Mouse (Mus musculus) hindbrain, embryonic 13.5 days (tissue): Measurements from ENCODE around the gene Adm. TPM values are rescaled to one million over a fixed set of nuclear protein-coding genes. Genes with fewer than 3 reads are reported as not detected.
"Not testable (repeated sequence)": the region's sequence is repeated elsewhere in the genome, so short reads cannot be mapped to it uniquely, and the experiment has no call there.

Experiments used
- ATAC-seq: fragments of 200-750 bp; cut with Nextera tagmentation; 2 replicates; pipeline ENCODE4 v1.8.0; 2017; ENCODE audit warnings: moderate TSS enrichment; ENCODE audit not compliant: low FRiP score
- H3K27ac ChIP-seq: fragments of 300-500 bp; sonication (generic); 2 replicates; pipeline ENCODE4 v1.5.1; 2015; ENCODE audit warnings: inconsistent platforms, mild to moderate bottlenecking, moderate library complexity
- H3K27me3 ChIP-seq: fragments of 300-500 bp; sonication (generic); 2 replicates; pipeline ENCODE4 v1.6.1; 2015; ENCODE audit warnings: mild to moderate bottlenecking, inconsistent platforms
- H3K36me3 ChIP-seq: fragments of 300-500 bp; sonication (generic); 2 replicates; pipeline ENCODE4 v1.6.1; 2015; ENCODE audit warnings: mild to moderate bottlenecking, inconsistent platforms
- H3K4me1 ChIP-seq: fragments of 300-500 bp; sonication (generic); replicated peaks from 2 replicates; pipeline ENCODE4 v1.6.1; 2015; ENCODE audit warnings: inconsistent platforms
- H3K4me2 ChIP-seq: fragments of 300-500 bp; sonication (generic); 2 replicates; pipeline ENCODE4 v1.6.1; 2015; ENCODE audit warnings: inconsistent platforms, mild to moderate bottlenecking, moderate library complexity
- H3K4me3 ChIP-seq: fragments of 300-500 bp; sonication (generic); 2 replicates; pipeline ENCODE4 v1.5.1; 2015; ENCODE audit warnings: mild to moderate bottlenecking, inconsistent platforms
- H3K9ac ChIP-seq: fragments of 300-500 bp; sonication (generic); 2 replicates; pipeline ENCODE4 v1.6.1; 2015; ENCODE audit warnings: mild to moderate bottlenecking, inconsistent platforms
- H3K9me3 ChIP-seq: fragments of 300-500 bp; sonication (generic); 2 replicates; pipeline ENCODE4 v1.6.1; 2016; ENCODE audit warnings: inconsistent platforms
- WGBS: fragments of 180-500 bp; shearing (Covaris S2); methylation state at CpG from one replicate; pipeline ENCODE4 v1.1.7; 2015; 5-methylcytosine and 5-hydroxymethylcytosine counted together
- polyA plus RNA-seq: library from polyadenylated mRNA; unstranded; fragments of >200 nt; fragmentation: Nextera tagmentation; extraction: Ambion mirVana; gene quantifications from 2 replicates; pipeline ENCODE4 v1.2.1, GENCODE M21; 2015

The Adm gene
- polyA plus RNA-seq: 3.0 and 3.9 TPM in 2 replicates

GRCm38 (mm10) chr7:110627486-110628272 is at the start of gene Adm:
Gene Adm, plus strand, starts transcription at chr7:110627661.
- H3K9ac ChIP-seq: peak within 1 kb of the TSS; percentile 69
- H3K36me3 ChIP-seq: no peaks in the 10 kb centered on the region
- H3K9me3 ChIP-seq: no peaks in the 10 kb centered on the region
- peak within 1 kb of the TSS; percentile 77 for H3K4me2 ChIP-seq
- H3K4me1 ChIP-seq: peaks cover 53% of the 10 kb centered on the region
- 1% methylated on average over 30 of the region's 30 CpGs for WGBS
- peaks cover 91% of the 10 kb centered on the region for H3K27me3 ChIP-seq
- peak within 1 kb of the TSS; percentile 45 for H3K4me3 ChIP-seq
- ATAC-seq: peak; percentile 29; the same call in 1 of the 2 replicates
- H3K27ac ChIP-seq: no peak within 1 kb of the TSS

- no peak overlapping the region for H3K4me2 ChIP-seq
- no peaks in the 10 kb centered on the region for H3K27me3 ChIP-seq
- ATAC-seq: peak; percentile 57
- H3K9ac ChIP-seq: no peak overlapping the region
- H3K4me1 ChIP-seq: no peaks in the 10 kb centered on the region
- no peak overlapping the region for H3K4me3 ChIP-seq
- H3K36me3 ChIP-seq: no peaks in the 10 kb centered on the region
- WGBS: 94% methylated on average over 3 of the region's 3 CpGs
- H3K9me3 ChIP-seq: no peaks in the 10 kb centered on the region
- no peak overlapping the region for H3K27ac ChIP-seq
Observed at GRCm38 (mm10) chr7:110583705-110584104, 43.8 kb upstream of the Adm start.

- Histone ChIP-seq H3K36me3 (no peaks in the 10 kb centered on the region), H3K4me2 (no peak overlapping the region), H3K4me1 (no peaks in the 10 kb centered on the region), H3K27ac (no peak overlapping the region), H3K9ac (no peak overlapping the region), H3K4me3 (no peak overlapping the region), H3K27me3 (no peaks in the 10 kb centered on the region), H3K9me3 (no peaks in the 10 kb centered on the region)
- 78% methylated on average over 2 of the region's 2 CpGs for WGBS
- ATAC-seq: peak; percentile 49; the same call in 1 of the 2 replicates
Observed at GRCm38 (mm10) chr7:110584159-110584558, 43.3 kb upstream of the Adm start.

- 81% methylated on average over 2 of the region's 2 CpGs for WGBS
- no peak overlapping the region for H3K27ac ChIP-seq
Observed at GRCm38 (mm10) chr7:110585250-110585649, 42.2 kb upstream of the Adm start.

GRCm38 (mm10) chr7:110587721-110588120 is 39.7 kb upstream of the Adm start:
- Histone ChIP-seq H3K36me3 (no peaks in the 10 kb centered on the region), H3K4me1 (no peaks in the 10 kb centered on the region), H3K4me3 (no peak overlapping the region), H3K9me3 (no peaks in the 10 kb centered on the region), H3K27me3 (no peaks in the 10 kb centered on the region), H3K9ac (no peak overlapping the region), H3K27ac (no peak overlapping the region), H3K4me2 (no peak overlapping the region)
- WGBS: 79% methylated on average over 1 of the region's 1 CpGs
- no peak for ATAC-seq

More at GRCm38 (mm10) chr7:110585250-110585649, 42.2 kb upstream of the Adm start:
- Histone ChIP-seq H3K9me3 (no peaks in the 10 kb centered on the region), H3K36me3 (no peaks in the 10 kb centered on the region), H3K9ac (no peak overlapping the region), H3K27me3 (no peaks in the 10 kb centered on the region), H3K4me2 (no peak overlapping the region), H3K4me3 (no peak overlapping the region), H3K4me1 (no peaks in the 10 kb centered on the region)
- ATAC-seq: no peak

- not testable (repeated sequence) for ATAC-seq, H3K4me1 ChIP-seq, H3K4me3 ChIP-seq, H3K27ac ChIP-seq, H3K9me3 ChIP-seq, H3K9ac ChIP-seq, H3K27me3 ChIP-seq, H3K4me2 ChIP-seq, H3K36me3 ChIP-seq
- 93% methylated on average over 3 of the region's 3 CpGs for WGBS
Observed at GRCm38 (mm10) chr7:110593991-110594390, 33.5 kb upstream of the Adm start.

GRCm38 (mm10) chr7:110597141-110597540 is 30.3 kb upstream of the Adm start:
- H3K36me3 ChIP-seq: peaks cover 7% of the 10 kb centered on the region
- H3K9ac ChIP-seq: no peak overlapping the region
- no peak for ATAC-seq
- no peaks in the 10 kb centered on the region for H3K4me1 ChIP-seq
- H3K27ac ChIP-seq: no peak overlapping the region
- H3K9me3 ChIP-seq: no peaks in the 10 kb centered on the region
- 93% methylated on average over 1 of the region's 1 CpGs for WGBS
- no peak overlapping the region for H3K4me2 ChIP-seq
- no peaks in the 10 kb centered on the region for H3K27me3 ChIP-seq
- H3K4me3 ChIP-seq: no peak overlapping the region

GRCm38 (mm10) chr7:110605476-110605875 is 22.0 kb upstream of the Adm start:
- no peaks in the 10 kb centered on the region; the same call in 1 of the 2 replicates for H3K4me1 ChIP-seq
- no peak overlapping the region for H3K27ac ChIP-seq
- no peak overlapping the region for H3K4me2 ChIP-seq
- no peak overlapping the region for H3K9ac ChIP-seq
- no peaks in the 10 kb centered on the region for H3K27me3 ChIP-seq
- 77% methylated on average over 4 of the region's 4 CpGs for WGBS
- H3K9me3 ChIP-seq: no peaks in the 10 kb centered on the region
- no peak overlapping the region for H3K4me3 ChIP-seq
- no peaks in the 10 kb centered on the region for H3K36me3 ChIP-seq
- no peak for ATAC-seq

- Histone ChIP-seq H3K9ac (no peak overlapping the region), H3K27ac (no peak overlapping the region), H3K4me3 (no peak overlapping the region), H3K4me1 (peaks cover 8% of the 10 kb centered on the region), H3K4me2 (no peak overlapping the region), H3K36me3 (no peaks in the 10 kb centered on the region), H3K9me3 (no peaks in the 10 kb centered on the region), H3K27me3 (no peaks in the 10 kb centered on the region)
- 90% methylated on average over 1 of the region's 1 CpGs for WGBS
- no peak for ATAC-seq
Observed at GRCm38 (mm10) chr7:110606906-110607305, 20.6 kb upstream of the Adm start.

- Histone ChIP-seq H3K4me2 (peak overlapping the region; percentile 86), H3K36me3 (no peaks in the 10 kb centered on the region), H3K4me3 (peak overlapping the region; percentile 89), H3K27me3 (peaks cover 13% of the 10 kb centered on the region), H3K4me1 (peaks cover 29% of the 10 kb centered on the region), H3K9me3 (no peaks in the 10 kb centered on the region), H3K9ac (peak overlapping the region; percentile 95), H3K27ac (peak overlapping the region; percentile 99)
- 4% methylated on average over 17 of the region's 17 CpGs for WGBS
- ATAC-seq: peak; percentile 26; the same call in 1 of the 2 replicates
Observed at GRCm38 (mm10) chr7:110613381-110614132, 13.9 kb upstream of the Adm start.

DNA sequence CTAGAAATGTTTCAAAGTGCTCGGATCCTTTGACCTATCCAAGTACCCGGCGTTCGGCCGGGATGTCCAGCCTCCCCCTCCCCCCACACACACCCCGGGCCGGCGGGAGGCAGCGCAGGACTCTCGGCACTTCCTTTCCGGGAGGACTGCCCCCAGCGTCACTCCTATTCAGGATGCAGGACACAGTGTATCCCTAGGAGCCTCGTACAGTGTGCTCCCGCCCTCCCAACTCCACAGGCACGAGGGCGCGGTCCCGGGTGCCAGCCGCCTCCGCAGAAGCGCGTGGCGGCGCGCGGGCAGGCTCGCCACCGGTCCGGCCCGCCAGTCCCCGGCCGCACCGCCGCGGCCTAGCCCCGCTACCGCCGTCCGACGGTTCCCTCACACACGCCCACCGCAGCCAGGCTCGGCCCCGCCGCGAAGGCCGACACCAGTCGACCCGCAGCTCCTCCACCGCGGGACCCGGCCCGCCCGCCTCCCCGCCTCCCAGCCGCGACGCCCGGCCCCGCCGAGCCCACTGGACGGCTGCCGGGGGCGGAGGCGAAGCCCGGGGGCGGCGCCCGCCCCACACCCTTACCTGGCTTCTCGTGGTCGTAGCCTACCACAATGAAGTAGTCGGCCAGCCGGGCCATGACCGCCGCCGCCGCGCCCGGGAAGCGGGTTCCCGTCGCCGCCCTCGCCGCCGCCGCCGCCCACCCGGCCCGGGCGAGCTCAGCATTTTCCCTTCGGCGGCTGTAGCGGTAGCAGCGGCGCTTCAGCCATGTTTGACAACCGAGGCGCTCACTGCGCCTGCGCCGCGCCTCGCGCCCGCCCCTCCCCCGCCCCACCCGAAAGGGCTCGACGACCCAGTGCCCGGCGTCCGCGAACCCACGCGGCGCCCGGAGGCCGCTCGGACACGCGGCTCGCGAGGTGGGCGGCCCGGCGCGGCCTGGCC is 13.1 kb upstream of the Adm start, which contains the start of gene Sbf2:
Gene Sbf2 (minus strand): TSS at position 790 of the 931 bp plus-strand sequence.
- ATAC-seq: peak; percentile 94
- peaks cover 13% of the 10 kb centered on the region for H3K27me3 ChIP-seq
- no peaks in the 10 kb centered on the region for H3K9me3 ChIP-seq
- H3K4me3 ChIP-seq: peak within 1 kb of the TSS; percentile 89
- H3K4me1 ChIP-seq: peaks cover 29% of the 10 kb centered on the region
- peak within 1 kb of the TSS; percentile 95 for H3K9ac ChIP-seq
- H3K27ac ChIP-seq: peak within 1 kb of the TSS; percentile 99
- H3K4me2 ChIP-seq: peak within 1 kb of the TSS; percentile 86
- no peaks in the 10 kb centered on the region for H3K36me3 ChIP-seq
- WGBS: under 1% methylated on average over 114 of the region's 127 CpGs
